ENCODE assay signal across 8 mouse cellular contexts in genomic region chr15:101077813-101078730, GRCm38 (mm10). TPM values are rescaled to one million over a fixed set of nuclear protein-coding genes. Genes with fewer than 3 reads are reported as not detected.
DNase-seq lines count a peak whose midpoint lies in the region; ATAC-seq and TF ChIP-seq lines count a peak whose summit lies in the region.

Gene Fignl2 (minus strand): TSS chr15:101078567.

- peak; percentile 67 for ATAC-seq in heart, embryonic 15.5 days (replicated peaks; ENCODE audit: insufficient number of reproducible peaks, insufficient read depth, low FRiP score, low read depth)
- peak; percentile 22; the same call in 1 of the 2 replicates for ATAC-seq in midbrain, embryonic 15.5 days (replicated peaks)
- ATAC-seq in erythroid progenitor cell, adult 5-6 weeks (replicated peaks; ENCODE audit: low FRiP score, poor library complexity, severe bottlenecking) = no peak

- TF ChIP-seq POLR2A in cortical plate, adult 2 months (IDR thresholded peaks at IDR 0.05; ENCODE audit: extremely low read depth, insufficient read depth, low read length) = no peak

- peak within 1 kb of the TSS; percentile 85 for H3K27ac ChIP-seq in gastrocnemius, adult 2 months
- peak within 1 kb of the TSS; percentile 53; the same call in 1 of the 2 replicates for H3K27ac ChIP-seq in cortical plate, adult 2 months (ENCODE audit: insufficient read depth, low read length)
- H3K27ac ChIP-seq in heart, embryonic 15.5 days = peak within 1 kb of the TSS; percentile 80
- peak within 1 kb of the TSS; percentile 100 for H3K27ac ChIP-seq in limb, embryonic 10.5 days
- H3K27ac ChIP-seq in midbrain, embryonic 15.5 days = peak within 1 kb of the TSS; percentile 46; the same call in 1 of the 2 replicates

- H3K36me3 ChIP-seq in heart, embryonic 15.5 days = no peaks in the 10 kb centered on the region
- peaks cover 15% of the 10 kb centered on the region for H3K36me3 ChIP-seq in limb, embryonic 10.5 days
- H3K36me3 ChIP-seq in midbrain, embryonic 15.5 days (replicated peaks) = no peaks in the 10 kb centered on the region

- under 1% methylated on average over 60 of the region's 96 CpGs for WGBS in heart, embryonic 15.5 days
- under 1% methylated on average over 60 of the region's 96 CpGs for WGBS in limb, embryonic 10.5 days
- WGBS in midbrain, embryonic 15.5 days = under 1% methylated on average over 68 of the region's 96 CpGs

- peaks cover 41% of the 10 kb centered on the region for H3K27me3 ChIP-seq in heart, embryonic 15.5 days
- H3K27me3 ChIP-seq in limb, embryonic 10.5 days (ENCODE audit: low read depth, poor library complexity, severe bottlenecking) = no peaks in the 10 kb centered on the region
- H3K27me3 ChIP-seq in midbrain, embryonic 15.5 days (replicated peaks) = peaks cover 7% of the 10 kb centered on the region

- peak within 1 kb of the TSS; percentile 70 for H3K9ac ChIP-seq in heart, embryonic 15.5 days
- peak within 1 kb of the TSS; percentile 50 for H3K9ac ChIP-seq in midbrain, embryonic 15.5 days

- peak within 1 kb of the TSS; percentile 88 for H3K4me3 ChIP-seq in gastrocnemius, adult 2 months
- peak within 1 kb of the TSS; percentile 20 for H3K4me3 ChIP-seq in cortical plate, adult 2 months (ENCODE audit: insufficient read depth, low read length)
- H3K4me3 ChIP-seq in heart, embryonic 15.5 days = peak within 1 kb of the TSS; percentile 65
- peak within 1 kb of the TSS; percentile 97 for H3K4me3 ChIP-seq in limb, embryonic 10.5 days
- H3K4me3 ChIP-seq in midbrain, embryonic 15.5 days = peak within 1 kb of the TSS; percentile 60

- peak within 1 kb of the TSS; percentile 91 for H3K4me2 ChIP-seq in heart, embryonic 15.5 days
- peak within 1 kb of the TSS; percentile 82 for H3K4me2 ChIP-seq in midbrain, embryonic 15.5 days

- no peaks in the 10 kb centered on the region for H3K4me1 ChIP-seq in cortical plate, adult 2 months (ENCODE audit: control insufficient read depth, insufficient read depth, low read length)
- peaks cover 36% of the 10 kb centered on the region for H3K4me1 ChIP-seq in heart, embryonic 15.5 days (replicated peaks)
- peaks cover 96% of the 10 kb centered on the region for H3K4me1 ChIP-seq in limb, embryonic 10.5 days
- peaks cover 33% of the 10 kb centered on the region for H3K4me1 ChIP-seq in midbrain, embryonic 15.5 days

- DNase-seq in gastrocnemius, adult 2 months = peak; percentile 63
- DNase-seq in gastrocnemius, postnatal 36 days = no peak
- peak; percentile 87 for DNase-seq in limb, embryonic 10.5 days (ENCODE audit: low spot score)
- DNase-seq in cerebellum, adult 9-10 months = no peak

- TF ChIP-seq CTCF in gastrocnemius, adult 2 months (IDR thresholded peaks at IDR 0.05) = no peak
- no peak for TF ChIP-seq CTCF in cortical plate, adult 2 months (IDR thresholded peaks at IDR 0.05; ENCODE audit: extremely low read depth, insufficient read depth, low read length)

- H3K9me3 ChIP-seq in heart, embryonic 15.5 days (replicated peaks) = no peaks in the 10 kb centered on the region
- H3K9me3 ChIP-seq in limb, embryonic 10.5 days (replicated peaks) = no peaks in the 10 kb centered on the region
- no peaks in the 10 kb centered on the region for H3K9me3 ChIP-seq in midbrain, embryonic 15.5 days

- intact Hi-C loops in gastrocnemius, adult 2 months (cut with DNase I) = no loop called here
- intact Hi-C loops in gastrocnemius, postnatal 36 days (cut with DNase I) = no loop called here

RNA-seq across cellular contexts. Expression of gene Fignl2, which starts in this region (rescaled TPM):
- total RNA-seq in gastrocnemius, adult 2 months (2021) = under 1 TPM; 0.67 to 0.77 TPM
- under 1 TPM; 0.54 to 0.74 TPM for total RNA-seq in gastrocnemius, postnatal 36 days (2021)
- 0.77 and 0.87 TPM in 2 replicates for polyA plus RNA-seq in cortical plate, adult 2 months (2012; rRNA removed)
- 0.03 and 0.10 TPM in 2 replicates for polyA plus RNA-seq in heart, embryonic 15.5 days (2015; fragmentation: Nextera tagmentation; extraction: Ambion mirVana)
- polyA plus RNA-seq in limb, embryonic 10.5 days (2016; fragmentation: Nextera tagmentation; extraction: Ambion mirVana) = 0.98 and 1.9 TPM in 2 replicates
- 0.09 TPM in 1 of 2 replicates, not detected in the other for polyA plus RNA-seq in midbrain, embryonic 15.5 days (2015; fragmentation: Nextera tagmentation; extraction: Ambion mirVana)
- total RNA-seq in erythroid progenitor cell, adult 5-6 weeks (2015; ENCODE audit: low replicate concordance) = not detected in 2 replicates
- total RNA-seq in erythroid progenitor cell, adult 5-6 weeks (2017; ENCODE audit: low replicate concordance) = not detected in 2 replicates

Comparison
In these comparisons a context has a peak if more than half of its experiments do, and no peak if none do; other contexts are left out.
1. Peak in DNase-seq, H3K4me3 ChIP-seq and H3K27ac ChIP-seq in gastrocnemius, adult 2 months; RNA of the gene not detected or under 1 TPM.
2. Peak in ATAC-seq, H3K4me3 ChIP-seq, H3K27ac ChIP-seq, H3K9ac ChIP-seq and H3K4me2 ChIP-seq in heart, embryonic 15.5 days; RNA of the gene not detected or under 1 TPM.
3. Peak in ATAC-seq, H3K4me3 ChIP-seq, H3K27ac ChIP-seq, H3K9ac ChIP-seq and H3K4me2 ChIP-seq in midbrain, embryonic 15.5 days; RNA of the gene not detected or under 1 TPM.
4. H3K27ac ChIP-seq: peak in every context shown above with its lines; median percentile 100 in limb, embryonic 10.5 days; 85 in gastrocnemius, adult 2 months; 80 in heart, embryonic 15.5 days; 53 in cortical plate, adult 2 months; 46 in midbrain, embryonic 15.5 days.
5. H3K4me3 ChIP-seq: peak in every context shown above with its lines; median percentile 97 in limb, embryonic 10.5 days; 88 in gastrocnemius, adult 2 months; 65 in heart, embryonic 15.5 days; 60 in midbrain, embryonic 15.5 days; 20 in cortical plate, adult 2 months.